Comparison of ENCODE assay signal across 21 mouse cellular contexts in genomic region chr12:70675846-70676245, GRCm38 (mm10).
A peak's percentile ranks its signal among the peaks of the same experiment; 100 is the strongest.
DNase-seq lines count a peak whose midpoint lies in the region; ATAC-seq and TF ChIP-seq lines count a peak whose summit lies in the region.
"Had no signal": no experiment of that assay in that cellular context is flagged by ENCODE, and none has a peak within 500 bp of the region (broad histone marks: within the 10 kb centered on the region; RNA-seq: fewer than 3 reads in every experiment).

No protein-coding gene starts in this region.

- TF ChIP-seq CTCF in hindbrain, postnatal 0 days (IDR thresholded peaks at IDR 0.05; ENCODE audit: low read depth) = no peak

- peaks cover 5% of the 10 kb centered on the region; the same call in 1 of the 2 replicates for H3K4me1 ChIP-seq in hindbrain, postnatal 0 days (ENCODE audit: insufficient read depth, low read length)
- H3K4me1 ChIP-seq in hindbrain, embryonic 14.5 days (replicated peaks; ENCODE audit: control insufficient read depth, insufficient read depth, low read length) = no peaks in the 10 kb centered on the region
- H3K4me1 ChIP-seq in midbrain, embryonic 16.5 days (ENCODE audit: control insufficient read depth, insufficient read depth, low read length) = peaks cover 6% of the 10 kb centered on the region; the same call in 1 of the 2 replicates
- H3K4me1 ChIP-seq in midbrain, embryonic 10.5 days = no peaks in the 10 kb centered on the region
- no peaks in the 10 kb centered on the region for H3K4me1 ChIP-seq in hindbrain, embryonic 11.5 days (replicated peaks; ENCODE audit: control insufficient read depth, insufficient read depth, low read length)
- H3K4me1 ChIP-seq: forebrain, embryonic 10.5 days; hindbrain, embryonic 10.5 days had no signal

- H3K27ac ChIP-seq in hindbrain, postnatal 0 days = no peak overlapping the region
- no peak overlapping the region for H3K27ac ChIP-seq in hindbrain, embryonic 14.5 days
- H3K27ac ChIP-seq in midbrain, embryonic 16.5 days (ENCODE audit: low read length) = peak overlapping the region; percentile 31
- H3K27ac ChIP-seq in midbrain, embryonic 10.5 days (replicated peaks) = no peak overlapping the region
- no peak overlapping the region for H3K27ac ChIP-seq in hindbrain, embryonic 11.5 days (ENCODE audit: low read depth, low read length)
- H3K27ac ChIP-seq: embryonic facial prominence, embryonic 15.5 days; forebrain, embryonic 10.5 days; hindbrain, embryonic 10.5 days had no signal

- no peaks in the 10 kb centered on the region for H3K9me3 ChIP-seq in hindbrain, postnatal 0 days (ENCODE audit: low read length)
- H3K9me3 ChIP-seq in hindbrain, embryonic 14.5 days (ENCODE audit: control insufficient read depth, low read length) = no peaks in the 10 kb centered on the region
- no peaks in the 10 kb centered on the region for H3K9me3 ChIP-seq in midbrain, embryonic 16.5 days (replicated peaks; ENCODE audit: control insufficient read depth, low read length, poor library complexity, severe bottlenecking)
- H3K9me3 ChIP-seq in midbrain, embryonic 10.5 days (replicated peaks) = peaks cover 8% of the 10 kb centered on the region; the same call in 1 of the 2 replicates
- no peaks in the 10 kb centered on the region for H3K9me3 ChIP-seq in hindbrain, embryonic 11.5 days (ENCODE audit: control insufficient read depth, low read length)
- H3K9me3 ChIP-seq: embryonic facial prominence, embryonic 15.5 days had no signal

- H3K27me3 ChIP-seq in hindbrain, postnatal 0 days (ENCODE audit: insufficient read depth, low read length) = no peaks in the 10 kb centered on the region
- no peaks in the 10 kb centered on the region for H3K27me3 ChIP-seq in hindbrain, embryonic 14.5 days (ENCODE audit: control insufficient read depth, insufficient read depth, low read length)
- H3K27me3 ChIP-seq in midbrain, embryonic 16.5 days (ENCODE audit: control insufficient read depth, insufficient read depth, low read depth, low read length) = no peaks in the 10 kb centered on the region
- no peaks in the 10 kb centered on the region for H3K27me3 ChIP-seq in midbrain, embryonic 10.5 days (ENCODE audit: low read depth, poor library complexity, severe bottlenecking)
- no peaks in the 10 kb centered on the region for H3K27me3 ChIP-seq in hindbrain, embryonic 11.5 days (ENCODE audit: control insufficient read depth, insufficient read depth, low read length)
- H3K27me3 ChIP-seq: CH12.LX; embryonic facial prominence, embryonic 15.5 days; heart, embryonic 12.5 days; Patski had no signal

- no peak for ATAC-seq in hindbrain, postnatal 0 days
- no peak for ATAC-seq in hindbrain, embryonic 14.5 days (ENCODE audit: low FRiP score)
- peak; percentile 46; the same call in 1 of the 2 replicates for ATAC-seq in midbrain, embryonic 16.5 days
- no peak for ATAC-seq in hindbrain, embryonic 11.5 days (ENCODE audit: low FRiP score)
- ATAC-seq: forebrain, embryonic 14.5 days; hindbrain, embryonic 16.5 days; Patski had no signal

- no peak overlapping the region for H3K9ac ChIP-seq in hindbrain, postnatal 0 days (replicated peaks; ENCODE audit: low read length)
- H3K9ac ChIP-seq in hindbrain, embryonic 14.5 days = no peak overlapping the region
- no peak overlapping the region for H3K9ac ChIP-seq in midbrain, embryonic 16.5 days (ENCODE audit: low read depth, low read length)
- H3K9ac ChIP-seq in hindbrain, embryonic 11.5 days (ENCODE audit: low read depth, low read length) = no peak overlapping the region
- H3K9ac ChIP-seq: embryonic facial prominence, embryonic 15.5 days; heart, embryonic 12.5 days had no signal

- no peaks in the 10 kb centered on the region for H3K36me3 ChIP-seq in hindbrain, postnatal 0 days (ENCODE audit: insufficient read depth, low read length)
- no peaks in the 10 kb centered on the region for H3K36me3 ChIP-seq in hindbrain, embryonic 14.5 days (replicated peaks; ENCODE audit: control insufficient read depth, insufficient read depth)
- H3K36me3 ChIP-seq in midbrain, embryonic 16.5 days (ENCODE audit: control insufficient read depth, insufficient read depth, low read length) = no peaks in the 10 kb centered on the region
- no peaks in the 10 kb centered on the region for H3K36me3 ChIP-seq in midbrain, embryonic 10.5 days
- no peaks in the 10 kb centered on the region for H3K36me3 ChIP-seq in hindbrain, embryonic 11.5 days (ENCODE audit: control insufficient read depth, insufficient read depth, low read length)
- H3K36me3 ChIP-seq: embryonic facial prominence, embryonic 15.5 days; forebrain, embryonic 10.5 days; heart, embryonic 12.5 days; hindbrain, embryonic 10.5 days had no signal

- no peak overlapping the region for H3K4me2 ChIP-seq in hindbrain, postnatal 0 days (ENCODE audit: low read depth, low read length)
- H3K4me2 ChIP-seq in hindbrain, embryonic 14.5 days (replicated peaks) = no peak overlapping the region
- no peak overlapping the region for H3K4me2 ChIP-seq in midbrain, embryonic 16.5 days (ENCODE audit: low read length)
- no peak overlapping the region for H3K4me2 ChIP-seq in hindbrain, embryonic 11.5 days (replicated peaks; ENCODE audit: low read depth, low read length)
- H3K4me2 ChIP-seq: embryonic facial prominence, embryonic 15.5 days; heart, embryonic 12.5 days had no signal

- DNase-seq in hindbrain, postnatal 0 days (ENCODE audit: low spot score) = peak; percentile 25
- no peak for DNase-seq in hindbrain, embryonic 14.5 days (ENCODE audit: low spot score)
- no peak for DNase-seq in midbrain, embryonic 10.5 days (ENCODE audit: low spot score)
- peak; percentile 34 for DNase-seq in adipocyte (ENCODE audit: low spot score)
- no peak for DNase-seq in hindbrain, embryonic 11.5 days (ENCODE audit: low spot score)
- DNase-seq: adrenal gland, postnatal 25 days; cerebellum, adult 11 months; cerebellum, adult 8-10 months; cerebellum, postnatal 14 days; embryo, embryonic 11 days; gastrocnemius, postnatal 10 days had no signal

- no peak overlapping the region for H3K4me3 ChIP-seq in hindbrain, postnatal 0 days (ENCODE audit: low read length)
- no peak overlapping the region for H3K4me3 ChIP-seq in hindbrain, embryonic 14.5 days (replicated peaks; ENCODE audit: low read length)
- no peak overlapping the region for H3K4me3 ChIP-seq in midbrain, embryonic 16.5 days (ENCODE audit: low read depth, low read length)
- no peak overlapping the region for H3K4me3 ChIP-seq in midbrain, embryonic 10.5 days
- no peak overlapping the region for H3K4me3 ChIP-seq in hindbrain, embryonic 11.5 days (ENCODE audit: low read depth, low read length)
- H3K4me3 ChIP-seq: embryonic facial prominence, embryonic 15.5 days; erythroblast, embryonic 14.5 days; forebrain, embryonic 10.5 days; heart, embryonic 12.5 days; hindbrain, embryonic 10.5 days had no signal

- WGBS in hindbrain, postnatal 0 days = 69% methylated on average over 6 of the region's 6 CpGs
- 85% methylated on average over 6 of the region's 6 CpGs for WGBS in hindbrain, embryonic 14.5 days
- WGBS in midbrain, embryonic 16.5 days = 69% methylated on average over 6 of the region's 6 CpGs
- 89% methylated on average over 6 of the region's 6 CpGs for WGBS in midbrain, embryonic 10.5 days
- WGBS in hindbrain, embryonic 11.5 days = 88% methylated on average over 6 of the region's 6 CpGs

Comparison
In these comparisons a context has a peak if more than half of its experiments do, and no peak if none do; other contexts are left out.
1. DNase-seq: peak in hindbrain, postnatal 0 days (single experiment) and adipocyte (single experiment); none in hindbrain, embryonic 14.5 days (single experiment), midbrain, embryonic 10.5 days (single experiment) and hindbrain, embryonic 11.5 days (single experiment).